8 mouse cellular contexts compared by ENCODE assay signal in the genomic region with DNA sequence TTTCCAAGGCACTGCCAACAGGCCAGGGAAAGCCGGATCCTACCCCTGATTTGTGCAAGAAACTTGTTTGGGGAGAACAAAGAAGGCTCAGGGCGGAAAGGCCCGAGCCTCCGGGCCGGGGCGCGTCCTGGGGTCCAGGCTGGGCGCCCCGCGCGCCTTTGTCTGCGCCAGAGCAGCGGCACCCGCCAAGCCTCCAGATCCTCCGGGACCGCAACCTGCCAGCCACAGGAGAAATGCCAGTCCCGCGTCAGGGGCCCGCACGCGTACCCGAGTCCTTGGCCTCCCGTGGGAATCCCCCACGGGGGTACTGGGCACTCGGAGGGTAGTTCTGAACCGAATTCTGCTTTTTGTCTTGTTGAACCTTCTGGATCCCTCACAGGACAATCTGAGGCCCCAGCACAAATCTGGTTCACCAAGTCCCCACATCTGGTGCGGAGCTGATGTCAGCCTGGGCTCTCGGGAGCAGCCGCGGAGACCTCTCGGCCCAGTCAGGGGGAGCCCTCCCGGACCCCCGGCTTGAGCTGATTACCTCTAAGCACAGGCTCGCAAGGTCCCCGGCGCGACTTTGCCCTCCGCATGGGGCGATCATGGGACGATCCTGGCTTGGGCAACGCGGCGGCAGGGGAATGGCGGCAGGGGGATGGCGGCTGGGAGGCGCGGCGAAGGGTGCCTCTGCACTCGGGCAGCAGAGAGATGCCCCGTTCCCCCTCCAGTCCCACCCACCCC. TPM values are rescaled to one million over a fixed set of nuclear protein-coding genes. Genes with fewer than 3 reads are reported as not detected.
A peak's percentile ranks its signal among the peaks of the same experiment; 100 is the strongest.
DNase-seq lines count a peak whose midpoint lies in the region; ATAC-seq and TF ChIP-seq lines count a peak whose summit lies in the region.

No protein-coding gene starts in this region.

- H3K27ac ChIP-seq in cerebellum, adult 2 months (ENCODE audit: insufficient read depth, low read length) = no peak overlapping the region
- peak overlapping the region; percentile 96 for H3K27ac ChIP-seq in embryonic facial prominence, embryonic 14.5 days (replicated peaks; ENCODE audit: low read depth, low read length)
- H3K27ac ChIP-seq in limb, embryonic 12.5 days = peak overlapping the region; percentile 95

- no peaks in the 10 kb centered on the region for H3K36me3 ChIP-seq in embryonic facial prominence, embryonic 14.5 days (ENCODE audit: control insufficient read depth, insufficient read depth, low read length)
- H3K36me3 ChIP-seq in limb, embryonic 12.5 days = no peaks in the 10 kb centered on the region
- H3K36me3 ChIP-seq in myocyte (ENCODE audit: control insufficient read depth, insufficient read depth) = peaks cover 4% of the 10 kb centered on the region

- ATAC-seq in cerebellum, adult (ENCODE audit: insufficient number of reproducible peaks, low FRiP score, low TSS enrichment) = no peak
- ATAC-seq in embryonic facial prominence, embryonic 14.5 days (ENCODE audit: low read depth) = peak; percentile 63
- peak; percentile 70 for ATAC-seq in limb, embryonic 12.5 days (ENCODE audit: insufficient number of reproducible peaks, insufficient read depth, low FRiP score, low TSS enrichment, low read depth)

- intact Hi-C loops in heart, postnatal 14 days (cut with DNase I) = loop anchor here (5.0 kb wide), 1 partner anchor 83 kb away; no protein-coding TSS in a partner anchor

- peak overlapping the region; percentile 86 for H3K4me2 ChIP-seq in embryonic facial prominence, embryonic 14.5 days (ENCODE audit: low read depth, low read length)
- H3K4me2 ChIP-seq in limb, embryonic 12.5 days = peak overlapping the region; percentile 80
- H3K4me2 ChIP-seq in myocyte (ENCODE audit: low read depth) = peak overlapping the region; percentile 77

- peak; percentile 29 to 48 for DNase-seq in cerebellum, adult 2 months
- DNase-seq in ZHBTc4 (ENCODE audit: low read depth, low spot score) = peak; percentile 58
- peak; percentile 39 for DNase-seq in embryonic facial prominence, embryonic 14.5 days (ENCODE audit: low spot score)
- DNase-seq in heart, postnatal 14 days = peak; percentile 56 to 57
- DNase-seq in yolk sac, embryonic 10.5 days (ENCODE audit: low spot score) = peak; percentile 62

- TF ChIP-seq POLR2A in cerebellum, adult 2 months (IDR thresholded peaks at IDR 0.05; ENCODE audit: borderline replicate concordance, insufficient read depth, low read length) = no peak
- TF ChIP-seq POLR2A in myocyte (IDR thresholded peaks at IDR 0.05; ENCODE audit: insufficient read length, low read depth) = peak; percentile 76

- peaks cover 52% of the 10 kb centered on the region for H3K79me2 ChIP-seq in myocyte (ENCODE audit: control insufficient read depth, insufficient read depth)

- TF ChIP-seq CTCF in cerebellum, adult 2 months (IDR thresholded peaks at IDR 0.05; ENCODE audit: borderline replicate concordance, insufficient read depth, low read depth, low read length) = no peak

- peak overlapping the region; percentile 71 for H3K4me3 ChIP-seq in cerebellum, adult 2 months (replicated peaks; ENCODE audit: insufficient read depth, low read depth, low read length)
- H3K4me3 ChIP-seq in embryonic facial prominence, embryonic 14.5 days (ENCODE audit: low read depth, low read length) = peak overlapping the region; percentile 89
- peak overlapping the region; percentile 90 for H3K4me3 ChIP-seq in limb, embryonic 12.5 days (replicated peaks)
- peak overlapping the region; percentile 95 for H3K4me3 ChIP-seq in myocyte

- no peaks in the 10 kb centered on the region for H3K9me3 ChIP-seq in embryonic facial prominence, embryonic 14.5 days (ENCODE audit: control insufficient read depth, low read length)
- H3K9me3 ChIP-seq in limb, embryonic 12.5 days = no peaks in the 10 kb centered on the region

- peaks cover 11% of the 10 kb centered on the region for H3K4me1 ChIP-seq in cerebellum, adult 2 months (ENCODE audit: control insufficient read depth, insufficient read depth, low read length)
- H3K4me1 ChIP-seq in embryonic facial prominence, embryonic 14.5 days (ENCODE audit: control insufficient read depth, insufficient read depth, low read length) = peaks cover 24% of the 10 kb centered on the region
- H3K4me1 ChIP-seq in limb, embryonic 12.5 days (replicated peaks) = peaks cover 48% of the 10 kb centered on the region

- WGBS in cerebellum, adult 2 months = under 1% methylated on average over 50 of the region's 50 CpGs
- under 1% methylated on average over 41 of the region's 50 CpGs for WGBS in embryonic facial prominence, embryonic 14.5 days
- under 1% methylated on average over 50 of the region's 50 CpGs for WGBS in limb, embryonic 12.5 days

- H3K27me3 ChIP-seq in cerebellum, adult 2 months (ENCODE audit: control insufficient read depth, insufficient read depth, low read length) = no peaks in the 10 kb centered on the region; the same call in 1 of the 2 replicates
- H3K27me3 ChIP-seq in embryonic facial prominence, embryonic 14.5 days (replicated peaks; ENCODE audit: control insufficient read depth, insufficient read depth, low read length) = no peaks in the 10 kb centered on the region
- no peaks in the 10 kb centered on the region for H3K27me3 ChIP-seq in limb, embryonic 12.5 days
- no peaks in the 10 kb centered on the region for H3K27me3 ChIP-seq in myocyte (ENCODE audit: control insufficient read depth, insufficient read depth, insufficient read length)

- H3K9ac ChIP-seq in embryonic facial prominence, embryonic 14.5 days (ENCODE audit: low read depth, low read length) = peak overlapping the region; percentile 98
- H3K9ac ChIP-seq in limb, embryonic 12.5 days (replicated peaks) = peak overlapping the region; percentile 99

- H3ac ChIP-seq in myocyte (ENCODE audit: control insufficient read depth, insufficient read length) = peak overlapping the region; percentile 94

TF ChIP-seq in myocyte, 11 proteins besides CTCF, POLR2A, EP300 and RAD21:
- TF ChIP-seq TCF3 (IDR thresholded peaks at IDR 0.05; ENCODE audit: insufficient read length, low read depth) (no peak), POLR2AphosphoS2 (IDR thresholded peaks at IDR 0.05; ENCODE audit: insufficient read length, low read depth) (no peak), CEBPB (IDR thresholded peaks at IDR 0.05; ENCODE audit: insufficient read depth, poor library complexity, severe bottlenecking) (no peak)

RNA-seq across cellular contexts. Expression of gene Amotl1, which starts 30.5 kb away (rescaled TPM):
- 10.1 and 10.3 TPM in 2 replicates for polyA plus RNA-seq in cerebellum, adult 2 months (2012; rRNA removed)
- 48.4 and 49.1 TPM in 2 replicates for polyA plus RNA-seq in embryonic facial prominence, embryonic 14.5 days (2014; fragmentation: Nextera tagmentation; extraction: Ambion mirVana)
- 10 to 100 TPM; 54.1 to 55.8 TPM for total RNA-seq in heart, postnatal 14 days (2021)
- polyA plus RNA-seq in limb, embryonic 12.5 days (2016; fragmentation: Nextera tagmentation; extraction: Ambion mirVana) = 33.3 and 34.8 TPM in 2 replicates
- 37.3 TPM for polyA plus RNA-seq in myocyte (2012; fragmentation: generic; extraction: Trizol)
